Mouse (Mus musculus): Measurements from ENCODE around the gene Tkfc. TPM values are rescaled to one million over a fixed set of nuclear protein-coding genes. Genes with fewer than 3 reads are reported as not detected.

Gene Tkfc
- polyA plus RNA-seq, 1 experiment: 16.7 TPM

- Histone ChIP-seq H3K4me2 (ENCODE audit: low read depth) (no peak overlapping the region), H3K79me2 (ENCODE audit: control insufficient read depth, insufficient read depth) (no peaks in the 10 kb centered on the region), H3K27me3 (ENCODE audit: control insufficient read depth, insufficient read depth, insufficient read length) (no peaks in the 10 kb centered on the region), H3K36me3 (ENCODE audit: control insufficient read depth, insufficient read depth) (no peaks in the 10 kb centered on the region), H3K4me3 (no peak overlapping the region), H3ac (ENCODE audit: control insufficient read depth, insufficient read length) (no peak overlapping the region)
- TF ChIP-seq USF1 (IDR thresholded peaks at IDR 0.05; ENCODE audit: low read depth): no peak
- TF ChIP-seq REST (IDR thresholded peaks at IDR 0.05; ENCODE audit: insufficient read depth, insufficient read length): no peak
- TF ChIP-seq CEBPB (IDR thresholded peaks at IDR 0.05; ENCODE audit: insufficient read depth, poor library complexity, severe bottlenecking): no peak
- TF ChIP-seq MAX (IDR thresholded peaks at IDR 0.05; ENCODE audit: low read depth): no peak
- no peak for TF ChIP-seq MYOD1 (IDR thresholded peaks at IDR 0.05; ENCODE audit: control insufficient read depth in 1 of 3, insufficient read length in 2 of 3, low read depth in 2 of 3)
- TF ChIP-seq MYOG (IDR thresholded peaks at IDR 0.05; ENCODE audit: control insufficient read depth in 1 of 3, insufficient read depth in 1 of 3, insufficient read length in 2 of 3, low read depth in 2 of 3): no peak
- TF ChIP-seq TCF3 (IDR thresholded peaks at IDR 0.05; ENCODE audit: insufficient read length, low read depth): no peak
- no peak for TF ChIP-seq POLR2AphosphoS2 (IDR thresholded peaks at IDR 0.05; ENCODE audit: insufficient read length, low read depth)
- TF ChIP-seq E2F4 (IDR thresholded peaks at IDR 0.05; ENCODE audit: insufficient read depth): no peak
- TF ChIP-seq SRF (IDR thresholded peaks at IDR 0.05; ENCODE audit: control insufficient read depth, insufficient read length, low read depth): no peak
- TF ChIP-seq POLR2A (IDR thresholded peaks at IDR 0.05; ENCODE audit: insufficient read length, low read depth): no peak
- TF ChIP-seq TCF12 (IDR thresholded peaks at IDR 0.05; ENCODE audit: insufficient read depth, poor library complexity, severe bottlenecking): no peak
Observed at GRCm38 (mm10) chr19:10557001-10557400, 48.5 kb downstream of the Tkfc start.

DNA sequence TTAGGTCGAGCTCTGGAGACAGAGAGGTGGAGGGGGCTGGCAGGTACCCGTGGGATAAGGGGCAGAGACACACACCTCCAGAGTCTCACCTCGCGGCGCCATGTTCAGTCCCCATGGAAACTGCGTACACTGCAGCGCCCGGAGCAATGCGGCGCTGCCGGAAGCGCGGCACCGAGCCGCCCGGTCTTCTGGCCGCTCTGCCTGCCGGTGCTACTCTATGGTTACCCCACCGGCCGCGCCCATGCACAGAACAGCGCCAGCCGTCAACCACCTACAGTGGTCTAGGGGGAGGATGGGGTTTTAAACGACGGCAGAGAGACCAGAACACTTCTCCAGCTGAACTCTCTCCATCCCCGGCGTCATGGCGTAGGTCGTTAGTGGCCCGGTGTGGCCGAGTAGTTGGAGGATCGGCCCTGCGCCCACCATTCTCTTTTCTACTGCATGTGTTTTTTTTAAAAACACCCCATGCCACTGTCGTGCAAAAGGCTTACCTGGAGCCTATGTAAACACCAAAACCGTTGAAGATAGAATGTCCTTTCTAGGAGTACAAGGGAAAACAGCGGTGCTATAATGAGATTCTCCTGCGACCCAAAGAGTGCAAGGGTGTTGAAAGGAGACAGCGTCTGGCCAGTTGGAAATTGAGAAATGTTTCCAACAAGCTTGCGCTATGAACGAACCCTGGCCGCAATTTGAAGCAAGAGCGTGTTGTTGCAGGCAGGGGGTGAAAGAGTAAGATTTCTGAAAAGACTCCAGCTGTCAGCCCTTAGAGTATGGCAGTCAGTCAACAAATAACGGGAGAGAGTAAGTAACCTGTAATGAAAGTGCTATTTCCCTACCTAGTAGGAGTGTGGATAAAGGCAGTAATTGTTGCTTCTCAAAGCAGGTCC, 49.6 kb downstream of the Tkfc start, which contains the start of gene Tmem216:
Tmem216 (minus strand) TSS at position 615 of the 887 bp plus-strand sequence.
- Histone ChIP-seq H3ac (ENCODE audit: control insufficient read depth, insufficient read length) (peak within 1 kb of the TSS; percentile 2), H3K4me2 (ENCODE audit: low read depth) (peak within 1 kb of the TSS; percentile 93), H3K27me3 (ENCODE audit: control insufficient read depth, insufficient read depth, insufficient read length) (no peaks in the 10 kb centered on the region), H3K4me3 (peak within 1 kb of the TSS; percentile 78), H3K79me2 (ENCODE audit: control insufficient read depth, insufficient read depth) (no peaks in the 10 kb centered on the region), H3K36me3 (ENCODE audit: control insufficient read depth, insufficient read depth) (peaks cover 5% of the 10 kb centered on the region)
- TF ChIP-seq MAX (IDR thresholded peaks at IDR 0.05; ENCODE audit: low read depth): no peak
- peak in 1 of 3 experiments; percentile 26 for TF ChIP-seq MYOD1 (IDR thresholded peaks at IDR 0.05; ENCODE audit: control insufficient read depth in 1 of 3, insufficient read length in 2 of 3, low read depth in 2 of 3)
- TF ChIP-seq POLR2AphosphoS2 (IDR thresholded peaks at IDR 0.05; ENCODE audit: insufficient read length, low read depth): peak; percentile 58
- peak in 1 of 3 experiments; percentile 16 for TF ChIP-seq MYOG (IDR thresholded peaks at IDR 0.05; ENCODE audit: control insufficient read depth in 1 of 3, insufficient read depth in 1 of 3, insufficient read length in 2 of 3, low read depth in 2 of 3)
- TF ChIP-seq POLR2A (IDR thresholded peaks at IDR 0.05; ENCODE audit: insufficient read length, low read depth): peak; percentile 77
- no peak for TF ChIP-seq SRF (IDR thresholded peaks at IDR 0.05; ENCODE audit: control insufficient read depth, insufficient read length, low read depth)
- no peak for TF ChIP-seq TCF12 (IDR thresholded peaks at IDR 0.05; ENCODE audit: insufficient read depth, poor library complexity, severe bottlenecking)
- no peak for TF ChIP-seq E2F4 (IDR thresholded peaks at IDR 0.05; ENCODE audit: insufficient read depth)
- no peak for TF ChIP-seq USF1 (IDR thresholded peaks at IDR 0.05; ENCODE audit: low read depth)

DNA sequence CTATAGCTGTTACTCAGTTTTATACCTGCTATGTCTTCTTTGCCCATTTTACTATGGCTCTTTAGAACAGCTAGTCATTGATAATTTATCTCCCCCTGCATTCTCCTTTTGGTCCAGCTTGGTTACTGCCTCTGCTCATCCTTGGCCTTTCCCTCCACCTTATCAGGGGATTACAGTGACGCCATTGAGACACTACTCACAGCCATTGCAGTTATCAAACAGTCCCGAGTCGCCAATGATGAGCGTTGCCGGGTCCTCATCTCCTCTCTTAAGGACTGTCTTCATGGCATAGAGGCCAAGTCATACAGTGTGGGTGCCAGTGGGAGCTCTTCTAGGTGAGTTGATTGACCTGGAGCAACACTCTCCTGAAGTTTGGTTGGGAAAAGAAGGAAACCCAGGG, 66.0 kb downstream of the Tkfc start:
- Histone ChIP-seq H3K4me2 (ENCODE audit: low read depth) (no peak overlapping the region), H3ac (ENCODE audit: control insufficient read depth, insufficient read length) (no peak overlapping the region), H3K27me3 (ENCODE audit: control insufficient read depth, insufficient read depth, insufficient read length) (no peaks in the 10 kb centered on the region), H3K79me2 (ENCODE audit: control insufficient read depth, insufficient read depth) (no peaks in the 10 kb centered on the region), H3K36me3 (ENCODE audit: control insufficient read depth, insufficient read depth) (peaks cover 85% of the 10 kb centered on the region), H3K4me3 (no peak overlapping the region)
- TF ChIP-seq USF1 (IDR thresholded peaks at IDR 0.05; ENCODE audit: low read depth) (no peak), E2F4 (IDR thresholded peaks at IDR 0.05; ENCODE audit: insufficient read depth) (no peak), POLR2A (IDR thresholded peaks at IDR 0.05; ENCODE audit: insufficient read length, low read depth) (no peak), CEBPB (IDR thresholded peaks at IDR 0.05; ENCODE audit: insufficient read depth, poor library complexity, severe bottlenecking) (no peak)

Other genes with a start within 250 kb of the Tkfc start
- 0.42 TPM for gene Syt7, start 216.6 kb downstream of the Tkfc start, polyA plus RNA-seq (2012; fragmentation: generic; extraction: Trizol)
- gene Lrrc10b, start 148.2 kb downstream of the Tkfc start, polyA plus RNA-seq (2012; fragmentation: generic; extraction: Trizol): 1.3 TPM
- 0.11 TPM for gene Ppp1r32, start 122.7 kb downstream of the Tkfc start, polyA plus RNA-seq (2012; fragmentation: generic; extraction: Trizol)
- gene Cpsf7, start 80.4 kb downstream of the Tkfc start, polyA plus RNA-seq (2012; fragmentation: generic; extraction: Trizol): 23.4 TPM
- gene Sdhaf2, start 79.5 kb downstream of the Tkfc start, polyA plus RNA-seq (2012; fragmentation: generic; extraction: Trizol): 36.3 TPM
- gene Tmem216, start 49.4 kb downstream of the Tkfc start, polyA plus RNA-seq (2012; fragmentation: generic; extraction: Trizol): 12.9 TPM
- 21.7 TPM for gene Cyb561a3, start 28.5 kb downstream of the Tkfc start, polyA plus RNA-seq (2012; fragmentation: generic; extraction: Trizol)
- 16.0 TPM for gene Tmem138, start 28.3 kb downstream of the Tkfc start, polyA plus RNA-seq (2012; fragmentation: generic; extraction: Trizol)
- gene Ddb1, start 327 bp downstream of the Tkfc start, polyA plus RNA-seq (2012; fragmentation: generic; extraction: Trizol): 571 TPM
- 0.05 TPM for gene Vwce, start 28.6 kb upstream of the Tkfc start, polyA plus RNA-seq (2012; fragmentation: generic; extraction: Trizol)
- gene Pga5, start 72.4 kb upstream of the Tkfc start, polyA plus RNA-seq (2012; fragmentation: generic; extraction: Trizol): 0.04 TPM
- 30.2 TPM for gene Vps37c, start 83.1 kb upstream of the Tkfc start, polyA plus RNA-seq (2012; fragmentation: generic; extraction: Trizol)
- gene Cd5, start 133.3 kb upstream of the Tkfc start, polyA plus RNA-seq (2012; fragmentation: generic; extraction: Trizol): not detected
- gene Cd6, start 224.4 kb upstream of the Tkfc start, polyA plus RNA-seq (2012; fragmentation: generic; extraction: Trizol): not detected
- 0.02 TPM for gene Slc15a3, start 234.1 kb upstream of the Tkfc start, polyA plus RNA-seq (2012; fragmentation: generic; extraction: Trizol)

All from myocyte (in vitro differentiated cells).